Comparison of ENCODE assay signal across 8 mouse cellular contexts in the genomic region with DNA sequence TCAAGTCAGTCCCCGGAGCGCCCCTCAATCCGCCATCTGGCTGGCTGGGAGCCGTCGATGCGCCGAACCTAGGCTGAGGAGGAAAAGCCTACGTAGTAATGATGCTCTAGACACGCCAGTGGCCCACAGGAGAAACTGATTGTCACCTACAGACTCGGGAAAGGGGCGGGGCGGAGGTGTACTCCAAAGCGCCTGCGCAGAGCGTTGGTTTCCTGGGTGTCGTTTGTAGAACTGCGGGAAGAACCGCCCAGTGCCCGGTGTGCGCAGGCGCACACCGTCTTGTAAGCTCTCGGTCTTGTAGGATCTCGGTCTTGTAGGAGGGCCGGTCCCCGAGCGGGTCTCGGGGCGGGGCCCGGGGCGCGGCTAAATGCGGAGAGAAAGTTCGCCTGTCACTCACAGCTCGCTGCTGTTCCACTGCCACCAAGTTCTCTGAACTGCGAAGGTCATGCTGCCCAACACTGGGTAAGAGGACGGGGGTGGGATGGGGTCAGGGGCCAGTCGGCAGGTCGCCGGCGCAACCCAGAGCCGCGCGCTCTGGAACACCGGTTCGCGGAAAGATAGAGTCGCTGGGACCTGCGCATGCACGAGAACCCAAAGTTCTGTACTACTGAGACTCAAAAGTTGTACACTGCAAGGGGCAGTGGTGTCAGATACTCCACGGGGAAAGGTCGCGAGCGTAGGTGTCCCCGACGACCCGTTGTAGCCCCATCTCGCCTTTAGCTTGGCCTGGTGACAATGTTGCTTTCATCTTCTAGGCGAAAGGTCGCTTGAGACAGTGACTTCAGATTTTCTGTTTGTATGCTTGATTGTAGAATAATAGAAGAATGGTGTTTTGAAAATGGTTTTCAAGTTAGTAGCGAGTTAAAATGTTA. TPM values are rescaled to one million over a fixed set of nuclear protein-coding genes. Genes with fewer than 3 reads are reported as not detected.
A peak's percentile ranks its signal among the peaks of the same experiment; 100 is the strongest.
DNase-seq lines count a peak whose midpoint lies in the region; ATAC-seq and TF ChIP-seq lines count a peak whose summit lies in the region.

A gene (plus strand): TSS at position 250 of the 872 bp plus-strand sequence.

- TF ChIP-seq POLR2A in bone marrow macrophage, adult 2 months (IDR thresholded peaks at IDR 0.05; ENCODE audit: borderline replicate concordance, low read depth, low read length), result no peak
- peak; percentile 64 for TF ChIP-seq POLR2A in embryonic fibroblast, embryonic 13.5 days (IDR thresholded peaks at IDR 0.05; ENCODE audit: low read depth, low read length)

- H3K4me2 ChIP-seq in kidney, embryonic 14.5 days (replicated peaks; ENCODE audit: low read depth, low read length), result peak within 1 kb of the TSS; percentile 89
- H3K4me2 ChIP-seq in limb, embryonic 15.5 days, result peak within 1 kb of the TSS; percentile 56

- peak within 1 kb of the TSS; percentile 37 for H3K27ac ChIP-seq in bone marrow macrophage, adult 2 months (ENCODE audit: insufficient read depth, low read depth, low read length)
- peak within 1 kb of the TSS; percentile 62 for H3K27ac ChIP-seq in embryonic fibroblast, embryonic 13.5 days (ENCODE audit: insufficient read depth, low read length)
- peak within 1 kb of the TSS; percentile 85 for H3K27ac ChIP-seq in kidney, embryonic 14.5 days (ENCODE audit: low read depth, low read length)
- H3K27ac ChIP-seq in limb, embryonic 15.5 days, result peak within 1 kb of the TSS; percentile 79

- H3K4me3 ChIP-seq in bone marrow macrophage, adult 2 months (ENCODE audit: insufficient read depth, low read length), result peak within 1 kb of the TSS; percentile 89
- peak within 1 kb of the TSS; percentile 89 for H3K4me3 ChIP-seq in embryonic fibroblast, embryonic 13.5 days (ENCODE audit: insufficient read depth, low read length)
- H3K4me3 ChIP-seq in kidney, embryonic 14.5 days (ENCODE audit: low read length), result peak within 1 kb of the TSS; percentile 78
- peak within 1 kb of the TSS; percentile 60 for H3K4me3 ChIP-seq in limb, embryonic 15.5 days

- no peaks in the 10 kb centered on the region for H3K27me3 ChIP-seq in kidney, embryonic 14.5 days (ENCODE audit: control insufficient read depth, insufficient read depth, low read length)
- H3K27me3 ChIP-seq in limb, embryonic 15.5 days, result no peaks in the 10 kb centered on the region

- H3K36me3 ChIP-seq in kidney, embryonic 14.5 days (ENCODE audit: control insufficient read depth, insufficient read depth, low read length), result no peaks in the 10 kb centered on the region
- no peaks in the 10 kb centered on the region for H3K36me3 ChIP-seq in limb, embryonic 15.5 days

- TF ChIP-seq CTCF in bone marrow macrophage, adult 2 months (IDR thresholded peaks at IDR 0.05; ENCODE audit: low read depth, low read length), result no peak
- TF ChIP-seq CTCF in embryonic fibroblast, embryonic 13.5 days (IDR thresholded peaks at IDR 0.05; ENCODE audit: borderline replicate concordance, insufficient read depth, low read length), result no peak

- H3K9me3 ChIP-seq in kidney, embryonic 14.5 days (ENCODE audit: control insufficient read depth, low read length), result no peaks in the 10 kb centered on the region
- no peaks in the 10 kb centered on the region for H3K9me3 ChIP-seq in limb, embryonic 15.5 days

- under 1% methylated on average over 61 of the region's 61 CpGs for WGBS in kidney, embryonic 14.5 days
- WGBS in limb, embryonic 15.5 days, result under 1% methylated on average over 61 of the region's 61 CpGs

- H3K9ac ChIP-seq in kidney, embryonic 14.5 days (ENCODE audit: low read depth, low read length), result peak within 1 kb of the TSS; percentile 73
- peak within 1 kb of the TSS; percentile 54 for H3K9ac ChIP-seq in limb, embryonic 15.5 days

- H3K4me1 ChIP-seq in bone marrow macrophage, adult 2 months (ENCODE audit: control insufficient read depth, insufficient read depth, low read length), result peaks cover 7% of the 10 kb centered on the region
- H3K4me1 ChIP-seq in embryonic fibroblast, embryonic 13.5 days (ENCODE audit: control insufficient read depth, insufficient read depth, low read length), result peaks cover 7% of the 10 kb centered on the region; the same call in 1 of the 2 replicates
- peaks cover 4% of the 10 kb centered on the region; the same call in 1 of the 2 replicates for H3K4me1 ChIP-seq in kidney, embryonic 14.5 days (ENCODE audit: control insufficient read depth, insufficient read depth, low read length)
- H3K4me1 ChIP-seq in limb, embryonic 15.5 days, result peaks cover 9% of the 10 kb centered on the region

- DNase-seq in A20 (ENCODE audit: low read depth, low spot score), result peak; percentile 100
- peak; percentile 98 to 99 for DNase-seq in heart, adult 9 months (ENCODE audit: low spot score in 2 of 2)
- DNase-seq in monocyte, adult 2 months (ENCODE audit: low read depth in 1 of 2, low spot score in 2 of 2), result peak; percentile 92 to 94
- peak; percentile 99 to 100 for DNase-seq in spleen, postnatal 36 days (ENCODE audit: low spot score in 2 of 2)

- ATAC-seq in kidney, embryonic 14.5 days (ENCODE audit: low FRiP score, low TSS enrichment), result peak; percentile 96
- ATAC-seq in limb, embryonic 15.5 days (ENCODE audit: insufficient number of reproducible peaks, low FRiP score, low TSS enrichment, low read depth), result peak; percentile 97

RNA-seq across cellular contexts. Expression of the gene that starts here (rescaled TPM):
- 17.1 and 24.6 TPM in 2 replicates for polyA plus RNA-seq in bone marrow macrophage, adult 2 months (2012; ENCODE audit: insufficient read depth, insufficient read length, missing spikeins)
- 20.9 and 21.3 TPM in 2 replicates for polyA plus RNA-seq in embryonic fibroblast, embryonic 13.5 days (2011; ENCODE audit: insufficient read length, low read depth, missing spikeins)
- 20.5 and 21.4 TPM in 2 replicates for polyA plus RNA-seq in kidney, embryonic 14.5 days (2014; fragmentation: Nextera tagmentation; extraction: Ambion mirVana)
- polyA plus RNA-seq in limb, embryonic 15.5 days (2015; fragmentation: Nextera tagmentation; extraction: Ambion mirVana), result 27.8 and 28.0 TPM in 2 replicates

Comparison
In these comparisons a context has a peak if more than half of its experiments do, and no peak if none do; other contexts are left out.
1. Peak in every context shown above with its lines: DNase-seq, ATAC-seq, H3K4me3 ChIP-seq and H3K27ac ChIP-seq.